Mouse (Mus musculus): ENCODE data around the gene Fxyd4.

Gene Fxyd4

GRCm38 (mm10) chr6:117937222-117937932, at the start of gene Fxyd4:
Fxyd4 (minus strand) TSS chr6:117937692.
- in situ Hi-C loops (cut with MboI; ENCODE audit: low sequenced_read_pairs): no loop called here

GRCm38 (mm10) chr6:117987173-117987572, 49.7 kb upstream of the Fxyd4 start:
- in situ Hi-C loops (cut with MboI; ENCODE audit: low sequenced_read_pairs): no loop called here

DNA sequence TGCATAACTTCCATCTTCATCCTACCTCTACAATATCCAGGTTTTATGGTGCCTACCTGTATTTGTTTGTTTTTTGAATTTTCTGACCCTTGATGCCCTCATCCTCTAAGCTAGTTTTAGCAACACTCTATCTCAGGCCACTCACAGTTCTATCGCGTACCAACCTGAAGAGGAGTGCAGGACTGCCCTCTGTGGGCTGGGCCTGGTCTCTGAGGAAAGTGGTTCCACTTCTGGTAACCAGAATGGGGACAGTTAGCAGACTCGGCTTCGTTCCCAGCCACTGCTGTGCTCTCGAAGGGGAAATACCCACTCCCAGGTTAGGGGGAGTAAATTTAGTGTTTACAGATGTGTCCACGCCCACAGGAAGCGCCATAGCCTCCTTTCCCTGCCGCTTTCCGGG, 29.2 kb upstream of the Fxyd4 start:
- in situ Hi-C loops (cut with MboI; ENCODE audit: low sequenced_read_pairs): no loop called here

- in situ Hi-C loops (cut with MboI; ENCODE audit: low sequenced_read_pairs): no loop called here
Observed at GRCm38 (mm10) chr6:117963201-117963600, 25.7 kb upstream of the Fxyd4 start.

GRCm38 (mm10) chr6:117956851-117957501, 19.5 kb upstream of the Fxyd4 start:
- in situ Hi-C loops (cut with MboI; ENCODE audit: low sequenced_read_pairs): no loop called here

- in situ Hi-C loops (cut with MboI; ENCODE audit: low sequenced_read_pairs): no loop called here
Observed at GRCm38 (mm10) chr6:117956161-117956560, 18.7 kb upstream of the Fxyd4 start.

DNA sequence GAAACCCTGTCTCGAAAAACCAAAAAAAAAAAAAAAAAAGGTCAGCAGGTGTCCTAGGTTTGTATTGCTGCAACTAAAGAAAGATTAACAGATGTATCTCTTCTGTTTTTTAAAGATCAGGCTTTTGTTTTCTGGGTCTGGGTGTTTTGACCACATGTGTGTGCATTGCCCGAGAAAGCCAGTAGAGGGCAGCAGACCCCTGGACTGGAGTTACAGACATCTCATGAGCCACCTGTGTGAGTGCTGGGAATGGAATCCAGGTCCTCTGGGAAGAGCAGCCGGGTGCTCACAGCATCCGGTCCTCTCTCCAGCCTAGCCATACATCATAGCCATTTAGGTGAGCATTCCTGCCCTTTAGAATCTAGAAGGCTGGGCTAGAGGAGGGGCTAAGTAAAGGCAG, 14.8 kb upstream of the Fxyd4 start:
- in situ Hi-C loops (cut with MboI; ENCODE audit: low sequenced_read_pairs): no loop called here

DNA sequence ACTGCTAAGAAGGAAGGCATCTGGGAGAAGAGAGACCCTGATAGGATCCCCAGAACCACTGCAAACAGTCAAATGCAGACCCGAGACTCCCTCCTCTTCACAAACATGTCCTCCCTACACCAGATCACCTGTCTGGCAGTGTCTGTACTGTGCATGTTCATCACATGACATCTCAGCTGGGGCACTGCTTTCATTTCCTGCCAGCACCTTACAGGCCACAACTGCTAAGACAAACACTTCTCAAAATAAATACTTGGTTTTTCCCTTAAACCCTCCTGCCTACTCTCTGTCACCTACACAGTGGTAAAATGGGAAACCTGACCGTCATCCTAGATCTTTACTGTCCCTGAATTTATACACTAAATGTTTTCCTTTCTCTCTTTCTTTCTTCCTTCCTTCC, 6.4 kb upstream of the Fxyd4 start:
- in situ Hi-C loops (cut with MboI; ENCODE audit: low sequenced_read_pairs): no loop called here

DNA sequence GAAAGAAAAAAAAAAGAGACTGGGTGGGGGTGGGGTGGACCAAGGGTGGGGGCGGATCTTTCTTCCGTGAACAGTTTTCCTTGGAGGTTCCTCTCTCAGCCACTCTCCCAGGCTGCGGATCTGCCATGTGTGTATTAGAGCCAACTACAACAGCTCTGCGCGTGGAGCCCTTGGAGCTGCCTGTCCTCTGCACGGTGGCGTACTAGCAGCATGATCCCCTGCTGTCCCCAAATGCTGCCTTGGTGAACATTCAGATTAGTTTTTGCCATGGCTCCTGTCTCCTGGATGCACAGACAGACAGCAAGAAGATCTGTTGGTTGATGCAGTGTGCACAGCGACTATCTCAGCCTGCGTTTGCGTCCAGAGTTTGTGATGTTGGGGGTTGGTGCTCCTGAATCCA, 5.3 kb upstream of the Fxyd4 start:
- in situ Hi-C loops (cut with MboI; ENCODE audit: low sequenced_read_pairs): no loop called here

DNA sequence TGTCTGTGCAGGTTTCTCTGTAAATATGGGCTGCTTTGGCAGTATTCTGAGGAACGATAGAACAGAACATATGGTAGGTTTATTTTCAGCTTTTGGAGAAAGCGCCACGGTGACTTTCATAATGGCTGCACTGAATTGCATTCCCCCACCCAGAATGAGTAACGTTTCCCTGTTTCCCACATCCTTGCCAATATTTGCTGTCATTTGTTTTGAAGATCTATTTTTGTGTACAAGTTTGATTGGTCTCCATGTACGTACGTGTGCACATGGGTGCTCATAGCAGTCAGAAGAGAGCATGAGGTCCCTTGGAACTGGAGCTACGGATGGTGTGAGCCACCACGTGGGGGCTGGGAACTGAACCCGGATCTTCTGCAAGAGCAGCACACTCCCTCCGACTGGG, 1.5 kb upstream of the Fxyd4 start:
- in situ Hi-C loops (cut with MboI; ENCODE audit: low sequenced_read_pairs): no loop called here

GRCm38 (mm10) chr6:117935681-117936612, 1.5 kb downstream of the Fxyd4 start:
- in situ Hi-C loops (cut with MboI; ENCODE audit: low sequenced_read_pairs): no loop called here

GRCm38 (mm10) chr6:117934301-117934700, 3.2 kb downstream of the Fxyd4 start:
- in situ Hi-C loops (cut with MboI; ENCODE audit: low sequenced_read_pairs): no loop called here

DNA sequence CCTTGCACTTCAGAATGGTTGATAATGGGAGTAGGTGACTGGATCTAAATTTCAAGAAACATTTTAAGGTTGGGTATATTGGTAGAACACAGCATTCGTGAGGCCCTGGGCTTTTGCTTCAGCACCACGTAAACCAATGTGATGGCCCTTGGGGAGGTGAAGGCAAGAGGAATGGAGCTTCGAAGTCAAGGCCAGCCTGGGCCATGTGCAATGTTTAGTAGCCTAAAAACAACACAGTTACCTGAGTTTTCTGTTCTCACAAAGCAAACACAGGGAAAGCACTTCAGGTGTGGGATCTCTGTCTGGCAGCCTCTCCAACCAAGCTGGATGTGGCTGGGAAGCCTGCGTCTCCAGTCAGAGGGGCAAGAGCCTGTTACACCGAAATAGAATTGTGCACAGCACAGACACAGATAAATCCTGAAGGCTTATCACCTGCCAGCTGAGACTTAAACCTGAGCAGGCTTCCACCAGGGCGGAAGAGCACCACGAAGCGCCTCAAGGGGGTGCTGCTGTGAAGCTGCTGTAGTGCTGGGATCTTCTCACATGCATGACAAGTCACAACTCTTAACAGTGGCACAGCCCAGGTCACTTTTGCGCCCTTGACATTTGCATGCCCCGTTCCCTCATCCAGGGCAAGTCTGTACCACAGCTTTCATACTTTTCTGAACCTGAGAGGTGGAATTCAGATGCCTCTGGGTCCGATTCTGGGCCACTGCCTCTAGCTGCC, 5.0 kb downstream of the Fxyd4 start:
- in situ Hi-C loops (cut with MboI; ENCODE audit: low sequenced_read_pairs): no loop called here

GRCm38 (mm10) chr6:117929945-117930655, 7.4 kb downstream of the Fxyd4 start:
- in situ Hi-C loops (cut with MboI; ENCODE audit: low sequenced_read_pairs): no loop called here

GRCm38 (mm10) chr6:117928746-117929145, 8.7 kb downstream of the Fxyd4 start:
- in situ Hi-C loops (cut with MboI; ENCODE audit: low sequenced_read_pairs): no loop called here

- in situ Hi-C loops (cut with MboI; ENCODE audit: low sequenced_read_pairs): no loop called here
Observed at GRCm38 (mm10) chr6:117927955-117928354, 9.5 kb downstream of the Fxyd4 start.

DNA sequence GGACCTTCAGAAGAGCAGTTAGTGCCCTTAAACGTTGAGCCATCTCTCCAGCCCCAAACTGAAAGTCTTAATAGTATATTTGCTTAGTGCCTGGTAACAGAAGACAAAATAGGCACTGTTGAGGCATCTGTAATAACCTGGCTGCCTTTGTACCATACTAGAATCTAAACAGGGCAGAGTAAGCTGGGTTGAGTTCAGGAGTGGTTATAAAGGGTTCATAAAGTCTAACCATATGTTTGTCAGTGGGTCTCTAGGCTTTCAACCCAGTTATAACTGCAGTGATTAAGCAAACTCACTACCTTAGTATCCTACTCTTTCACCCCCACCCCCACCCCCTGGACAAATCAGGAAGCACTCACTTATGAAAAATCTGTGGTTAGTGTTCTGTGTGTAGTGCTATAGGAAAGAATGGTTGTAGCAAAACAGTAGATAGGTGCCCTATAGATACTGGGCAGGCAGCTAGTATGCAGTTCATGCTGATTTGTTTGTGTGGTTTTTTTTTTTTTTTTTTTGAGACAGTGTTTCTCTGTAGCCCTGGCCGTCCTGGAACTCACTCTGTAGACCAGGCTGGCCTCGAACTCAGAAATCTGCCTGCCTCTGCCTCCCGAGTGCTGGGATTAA, 10.5 kb downstream of the Fxyd4 start:
- in situ Hi-C loops (cut with MboI; ENCODE audit: low sequenced_read_pairs): no loop called here

GRCm38 (mm10) chr6:117922041-117922440, 15.5 kb downstream of the Fxyd4 start:
- in situ Hi-C loops (cut with MboI; ENCODE audit: low sequenced_read_pairs): no loop called here

- in situ Hi-C loops (cut with MboI; ENCODE audit: low sequenced_read_pairs): no loop called here
Observed at GRCm38 (mm10) chr6:117920659-117921640, 16.5 kb downstream of the Fxyd4 start.
